Mouse (Mus musculus) neural tube, embryonic 11.5 days (tissue): ENCODE data around the gene Tcap. TPM values are rescaled to one million over a fixed set of nuclear protein-coding genes. Genes with fewer than 3 reads are reported as not detected.

Source experiments
- ATAC-seq: fragments of 200-750 bp; cut with Nextera tagmentation; 2 replicates; pipeline ENCODE4 v1.8.0; 2017; ENCODE audit warnings: moderate number of reproducible peaks, mild to moderate bottlenecking, moderate TSS enrichment, moderate library complexity; ENCODE audit not compliant: insufficient read depth, low FRiP score, low TSS enrichment
- DNase-seq: peaks from one replicate; pipeline ENCODE4 v3.0.0-alpha.2; 2015; ENCODE audit warnings: low spot score
- H3K27ac ChIP-seq: fragments of 300-500 bp; sonication (generic); 2 replicates; pipeline ENCODE4 v1.5.1; 2014; ENCODE audit warnings: low read depth, mild to moderate bottlenecking, low read length
- H3K27me3 ChIP-seq: fragments of 300-500 bp; sonication (generic); 2 replicates; pipeline ENCODE4 v1.6.1; 2014; ENCODE audit warnings: mild to moderate bottlenecking, low read length, mixed read lengths; ENCODE audit not compliant: control insufficient read depth, insufficient read depth
- H3K36me3 ChIP-seq: fragments of 300-500 bp; sonication (generic); 2 replicates; pipeline ENCODE4 v1.6.1; 2014; ENCODE audit warnings: mild to moderate bottlenecking, low read length, moderate library complexity, mixed read lengths; ENCODE audit not compliant: control insufficient read depth, insufficient read depth
- H3K4me1 ChIP-seq: fragments of 300-500 bp; sonication (generic); 2 replicates; pipeline ENCODE4 v1.6.1; 2014; ENCODE audit warnings: low read length, mixed read lengths; ENCODE audit not compliant: control insufficient read depth, insufficient read depth
- H3K4me2 ChIP-seq: fragments of 300-500 bp; sonication (generic); 2 replicates; pipeline ENCODE4 v1.6.1; 2014; ENCODE audit warnings: low read depth, mild to moderate bottlenecking, moderate library complexity
- H3K4me3 ChIP-seq: fragments of 300-500 bp; sonication (generic); 2 replicates; pipeline ENCODE4 v1.5.1; 2014; ENCODE audit warnings: low read depth, low read length
- H3K9ac ChIP-seq: fragments of 300-500 bp; sonication (generic); 2 replicates; pipeline ENCODE4 v1.6.1; 2014; ENCODE audit warnings: mild to moderate bottlenecking, low read length
- H3K9me3 ChIP-seq: fragments of 300-500 bp; sonication (generic); 2 replicates; pipeline ENCODE4 v1.6.1; 2016; ENCODE audit warnings: low read length; ENCODE audit not compliant: control insufficient read depth
- WGBS: fragments of 180-500 bp; shearing (Covaris S2); extraction: QIAGEN DNeasy Blood & Tissue Kit; methylation state at CpG from one replicate; pipeline ENCODE4 v1.1.7; 2014; 5-methylcytosine and 5-hydroxymethylcytosine counted together
- polyA plus RNA-seq: library from polyadenylated mRNA; unstranded; fragments of >200 nt; fragmentation: Nextera tagmentation; extraction: Ambion mirVana; gene quantifications from 2 replicates; pipeline ENCODE4 v1.2.1, GENCODE M21; 2014

Gene Tcap
- polyA plus RNA-seq, 1 experiment from 2014 or later, result 3.1 TPM

DNA sequence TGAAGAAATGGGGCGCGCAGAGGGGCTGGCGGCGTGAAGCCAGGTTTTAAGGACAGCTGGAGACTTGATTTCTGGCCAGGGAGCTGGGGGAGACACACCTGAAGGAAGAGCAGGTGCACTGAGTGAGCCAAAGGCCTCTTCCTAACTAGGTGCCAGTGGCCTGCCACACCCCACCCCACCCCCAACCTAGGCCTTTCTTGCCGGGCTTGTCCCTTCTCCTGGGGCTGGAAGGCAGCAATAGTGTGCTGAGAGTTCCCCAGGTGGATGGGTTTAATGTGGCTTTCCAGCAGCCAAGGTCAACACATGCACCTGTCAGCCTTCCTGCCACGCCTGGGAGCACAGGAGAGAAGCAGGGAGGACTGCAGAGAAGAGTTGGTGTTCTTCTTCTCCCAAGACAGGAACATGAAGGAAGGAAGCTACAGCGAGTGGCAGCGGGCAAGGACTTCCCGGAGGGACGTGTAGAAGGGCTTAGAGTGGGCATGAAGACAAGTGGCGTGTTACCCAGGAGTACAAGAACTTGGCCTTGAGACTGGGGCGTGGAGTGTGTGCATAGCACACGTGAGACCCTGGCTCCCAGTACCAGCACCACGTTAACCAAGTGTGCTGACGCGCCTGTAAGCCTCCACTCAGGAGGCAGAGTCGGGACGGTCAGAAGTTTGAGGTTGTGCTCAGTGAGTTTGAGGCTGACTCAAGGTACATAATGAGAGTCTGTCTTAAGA, 31.2 kb upstream of the Tcap start:
- no peak overlapping the region for H3K4me2 ChIP-seq
- H3K9me3 ChIP-seq, result no peaks in the 10 kb centered on the region
- peaks cover 3% of the 10 kb centered on the region for H3K4me1 ChIP-seq
- no peaks in the 10 kb centered on the region for H3K36me3 ChIP-seq
- no peak overlapping the region for H3K9ac ChIP-seq
- H3K27me3 ChIP-seq, result peaks cover 62% of the 10 kb centered on the region
- ATAC-seq, result no peak
- WGBS, result 73% methylated on average over 18 of the region's 18 CpGs
- H3K4me3 ChIP-seq, result no peak overlapping the region
- no peak overlapping the region for H3K27ac ChIP-seq
- DNase-seq, result no peak

DNA sequence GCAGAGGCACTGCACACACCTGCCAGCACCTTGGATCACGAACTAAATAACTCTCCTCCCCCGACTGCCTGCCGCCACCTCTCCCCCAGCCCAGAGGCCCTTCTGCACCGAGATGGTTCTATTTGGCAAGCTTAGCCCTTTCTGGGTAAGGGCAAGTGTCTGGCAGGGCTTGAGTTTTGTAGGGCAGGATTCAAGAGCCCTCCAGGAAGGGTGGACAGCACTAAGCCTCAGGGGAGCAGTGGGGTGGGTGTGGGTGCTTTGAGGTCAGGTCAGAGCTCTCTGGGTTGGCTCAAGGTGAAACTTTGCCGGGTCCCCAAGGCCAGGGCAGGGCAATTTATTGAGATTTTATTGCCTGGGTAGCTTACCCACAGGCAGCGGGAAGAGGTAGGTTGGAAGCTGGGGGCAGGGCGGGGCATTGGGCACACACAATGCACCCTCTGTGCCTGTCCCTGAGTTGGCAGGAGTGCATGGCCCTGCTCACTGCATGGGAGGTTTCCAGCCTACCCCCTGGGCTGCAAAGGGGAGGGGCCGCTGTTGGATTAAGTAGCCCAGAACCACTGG, 29.9 kb upstream of the Tcap start:
- Histone ChIP-seq H3K27ac (no peak overlapping the region), H3K4me1 (peaks cover 3% of the 10 kb centered on the region), H3K27me3 (peaks cover 50% of the 10 kb centered on the region), H3K36me3 (no peaks in the 10 kb centered on the region), H3K9ac (no peak overlapping the region), H3K9me3 (no peaks in the 10 kb centered on the region), H3K4me2 (no peak overlapping the region), H3K4me3 (no peak overlapping the region)
- DNase-seq (no peak), ATAC-seq (no peak)
- 29% methylated on average over 8 of the region's 8 CpGs for WGBS

GRCm38 (mm10) chr11:98354445-98354844, 29.2 kb upstream of the Tcap start:
- H3K36me3 ChIP-seq, result no peaks in the 10 kb centered on the region
- no peak overlapping the region for H3K4me3 ChIP-seq
- H3K9ac ChIP-seq, result no peak overlapping the region
- ATAC-seq (no peak), DNase-seq (no peak)
- H3K27me3 ChIP-seq, result peaks cover 43% of the 10 kb centered on the region
- peaks cover 10% of the 10 kb centered on the region for H3K4me1 ChIP-seq
- H3K27ac ChIP-seq, result no peak overlapping the region
- 62% methylated on average over 14 of the region's 14 CpGs for WGBS
- no peak overlapping the region for H3K4me2 ChIP-seq
- H3K9me3 ChIP-seq, result no peaks in the 10 kb centered on the region

- no peak overlapping the region for H3K9ac ChIP-seq
- H3K4me1 ChIP-seq, result peaks cover 21% of the 10 kb centered on the region
- peaks cover 29% of the 10 kb centered on the region for H3K27me3 ChIP-seq
Measured at GRCm38 (mm10) chr11:98355732-98356299, 27.8 kb upstream of the Tcap start.

GRCm38 (mm10) chr11:98356625-98357394, 26.8 kb upstream of the Tcap start:
- Histone ChIP-seq H3K27ac (0 out of 2 replicates have a peak overlapping the region, but pooled peaks have one; percentile 8), H3K27me3 (peaks cover 19% of the 10 kb centered on the region), H3K9ac (no peak overlapping the region), H3K4me2 (no peak overlapping the region), H3K9me3 (no peaks in the 10 kb centered on the region), H3K4me1 (peaks cover 28% of the 10 kb centered on the region), H3K36me3 (no peaks in the 10 kb centered on the region), H3K4me3 (no peak overlapping the region)
- no peak for ATAC-seq
- 75% methylated on average over 7 of the region's 7 CpGs for WGBS
- DNase-seq, result no peak

More at GRCm38 (mm10) chr11:98355732-98356299, 27.8 kb upstream of the Tcap start:
- 13% methylated on average over 6 of the region's 6 CpGs for WGBS
- no peak overlapping the region for H3K27ac ChIP-seq
- H3K4me2 ChIP-seq, result no peak overlapping the region
- no peaks in the 10 kb centered on the region for H3K9me3 ChIP-seq
- H3K4me3 ChIP-seq, result no peak overlapping the region
- DNase-seq (peak; percentile 60), ATAC-seq (no peak)
- H3K36me3 ChIP-seq, result no peaks in the 10 kb centered on the region

DNA sequence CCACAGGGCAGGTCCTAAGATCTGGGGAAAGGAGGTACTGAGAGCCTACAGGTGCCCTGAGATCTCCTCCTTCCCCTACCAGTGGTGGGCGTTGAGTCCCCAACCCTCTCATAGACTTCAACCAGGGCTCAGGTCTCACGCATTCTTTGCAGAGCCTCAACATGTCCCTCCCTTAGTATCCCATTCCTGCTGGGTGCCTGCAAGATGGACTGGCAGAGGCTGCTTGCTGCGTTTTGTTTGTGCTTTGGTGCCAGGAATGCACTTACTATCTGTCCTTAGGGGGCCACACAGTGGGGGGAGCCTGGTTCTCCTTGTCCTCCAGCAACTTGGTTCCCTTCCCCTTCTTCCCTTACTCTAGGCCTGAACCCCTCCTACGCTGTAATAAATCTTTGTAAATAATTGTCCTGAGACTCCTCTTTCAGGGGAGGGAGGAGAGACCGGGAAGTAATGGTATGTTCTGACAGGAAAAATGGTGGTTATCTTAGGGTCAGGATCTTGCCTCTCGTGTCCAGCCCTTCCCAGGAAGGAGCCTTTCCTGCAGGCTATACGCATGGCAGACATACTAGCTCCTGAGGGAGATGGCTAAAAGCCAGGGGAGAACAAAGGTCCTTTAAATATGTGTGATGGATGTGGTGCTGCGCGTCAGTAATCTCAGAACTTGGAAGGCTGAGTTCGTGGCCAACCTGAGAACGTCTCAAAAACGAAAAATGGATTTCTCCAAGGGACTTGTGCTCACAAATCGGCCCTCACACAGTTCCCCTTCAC, 26.0 kb upstream of the Tcap start:
- Histone ChIP-seq H3K27me3 (peaks cover 12% of the 10 kb centered on the region; the same call in 1 of the 2 replicates), H3K4me3 (peak overlapping the region; percentile 52), H3K36me3 (no peaks in the 10 kb centered on the region), H3K27ac (peak overlapping the region; percentile 54), H3K4me2 (peak overlapping the region; percentile 66), H3K9me3 (no peaks in the 10 kb centered on the region), H3K9ac (peak overlapping the region; percentile 44), H3K4me1 (peaks cover 28% of the 10 kb centered on the region)
- 12% methylated on average over 13 of the region's 13 CpGs for WGBS
- DNase-seq, result no peak
- peak; percentile 2; the same call in 1 of the 2 replicates for ATAC-seq

GRCm38 (mm10) chr11:98358161-98359083, 25.2 kb upstream of the Tcap start, which contains the start of gene Stard3:
TSS of gene Stard3 (plus strand) at chr11:98358368.
- H3K27ac ChIP-seq, result peak within 1 kb of the TSS; percentile 54
- H3K9ac ChIP-seq, result peak within 1 kb of the TSS; percentile 54
- H3K36me3 ChIP-seq, result no peaks in the 10 kb centered on the region
- peaks cover 28% of the 10 kb centered on the region for H3K4me1 ChIP-seq
- H3K4me3 ChIP-seq, result peak within 1 kb of the TSS; percentile 52
- DNase-seq (peak; percentile 91), ATAC-seq (peak; percentile 85)
- WGBS, result under 1% methylated on average over 49 of the region's 60 CpGs
- no peaks in the 10 kb centered on the region for H3K9me3 ChIP-seq
- H3K4me2 ChIP-seq, result peak within 1 kb of the TSS; percentile 77
- peaks cover 11% of the 10 kb centered on the region; the same call in 1 of the 2 replicates for H3K27me3 ChIP-seq
